Mouse (Mus musculus): ENCODE data around the gene Fbxo27.

Fbxo27 gene

GRCm38 (mm10) chr7:28709454-28709853 lies 16.8 kb downstream of the Fbxo27 start:
- DNase-seq = no peak

- no peak for DNase-seq
Measured at GRCm38 (mm10) chr7:28710962-28711361, 18.3 kb downstream of the Fbxo27 start.

- no peak for DNase-seq
Measured at GRCm38 (mm10) chr7:28714667-28715066, 22.0 kb downstream of the Fbxo27 start.

- DNase-seq = no peak
Measured at GRCm38 (mm10) chr7:28715598-28715997, 22.9 kb downstream of the Fbxo27 start.

GRCm38 (mm10) chr7:28716590-28717281 lies 24.1 kb downstream of the Fbxo27 start, which contains the start of gene Fbxo17:
Gene Fbxo17 (plus strand): TSS chr7:28716804.
- peak; percentile 36 for DNase-seq

GRCm38 (mm10) chr7:28717726-28718125 lies 25.1 kb downstream of the Fbxo27 start:
- no peak for DNase-seq

GRCm38 (mm10) chr7:28719159-28719558 lies 26.5 kb downstream of the Fbxo27 start:
- no peak for DNase-seq

GRCm38 (mm10) chr7:28719650-28720049 lies 27.0 kb downstream of the Fbxo27 start:
- no peak for DNase-seq

- no peak for DNase-seq
Measured at GRCm38 (mm10) chr7:28720753-28721537, 28.3 kb downstream of the Fbxo27 start.

GRCm38 (mm10) chr7:28722079-28722478 lies 29.4 kb downstream of the Fbxo27 start:
- no peak for DNase-seq

- no peak for DNase-seq
Measured at GRCm38 (mm10) chr7:28724613-28725012, 32.0 kb downstream of the Fbxo27 start.

GRCm38 (mm10) chr7:28726600-28726999 lies 34.0 kb downstream of the Fbxo27 start:
- peak; percentile 86 for DNase-seq

GRCm38 (mm10) chr7:28727649-28728340 lies 35.1 kb downstream of the Fbxo27 start:
- DNase-seq = no peak

- DNase-seq = no peak
Measured at GRCm38 (mm10) chr7:28732341-28733142, 39.9 kb downstream of the Fbxo27 start.

- DNase-seq = no peak
Measured at GRCm38 (mm10) chr7:28733211-28733610, 40.6 kb downstream of the Fbxo27 start.

GRCm38 (mm10) chr7:28735701-28736100 lies 43.1 kb downstream of the Fbxo27 start:
- DNase-seq = no peak

GRCm38 (mm10) chr7:28739829-28740228 lies 47.2 kb downstream of the Fbxo27 start:
- DNase-seq = no peak

GRCm38 (mm10) chr7:28740949-28741348 lies 48.3 kb downstream of the Fbxo27 start:
- DNase-seq = no peak

- no peak for DNase-seq
Measured at GRCm38 (mm10) chr7:28741368-28741708, 48.7 kb downstream of the Fbxo27 start.

- peak; percentile 94 for DNase-seq
Measured at GRCm38 (mm10) chr7:28741709-28742438, 49.2 kb downstream of the Fbxo27 start, which contains the start of the genes Mrps12 and Sars2. Gene Mrps12 (minus strand): TSS chr7:28741820. Gene Sars2 (plus strand): TSS chr7:28741992.
